Mouse (Mus musculus): Measurements from ENCODE around the gene Mavs. TPM values are rescaled to one million over a fixed set of nuclear protein-coding genes. Genes with fewer than 3 reads are reported as not detected.

The Mavs gene
- 29.1 and 32.0 TPM in 2 replicates for polyA plus RNA-seq (2015; fragmentation: Nextera tagmentation; extraction: Ambion mirVana)

- 14% methylated on average over 29 of the region's 29 CpGs for WGBS (ENCODE audit: insufficient replicate concordance)
- no peaks in the 10 kb centered on the region for H3K27me3 ChIP-seq (ENCODE audit: control insufficient read depth, insufficient read depth, low read depth, low read length)
- peak within 1 kb of the TSS; percentile 83 for H3K27ac ChIP-seq (ENCODE audit: low read length)
- ATAC-seq (ENCODE audit: low read depth), result peak; percentile 99
- no peaks in the 10 kb centered on the region for H3K9me3 ChIP-seq (replicated peaks; ENCODE audit: control insufficient read depth, low read length)
- H3K36me3 ChIP-seq (ENCODE audit: control insufficient read depth, insufficient read depth), result no peaks in the 10 kb centered on the region
- H3K9ac ChIP-seq (ENCODE audit: low read depth, low read length), result peak within 1 kb of the TSS; percentile 77
- peaks cover 37% of the 10 kb centered on the region for H3K4me1 ChIP-seq (ENCODE audit: control insufficient read depth, low read depth, low read length)
- peak within 1 kb of the TSS; percentile 68 for H3K4me3 ChIP-seq (ENCODE audit: low read depth, low read length)
- H3K4me2 ChIP-seq (ENCODE audit: low read depth, low read length), result peak within 1 kb of the TSS; percentile 87
Observed at GRCm38 (mm10) chr2:131233307-131234126, at the start of gene Mavs. Gene Mavs, plus strand, starts transcription at chr2:131234063.

GRCm38 (mm10) chr2:131186343-131186742, 47.5 kb upstream of the Mavs start:
- H3K9ac ChIP-seq (ENCODE audit: low read depth, low read length), result peak overlapping the region; percentile 97

GRCm38 (mm10) chr2:131186771-131187601, 46.9 kb upstream of the Mavs start, which contains the start of the genes Cdc25b and Spef1:
Gene Cdc25b, plus strand, starts transcription at chr2:131186949.
Gene Spef1, minus strand, starts transcription at chr2:131187282.
- H3K27ac ChIP-seq (ENCODE audit: low read length), result peak within 1 kb of the TSS; percentile 97
- H3K4me2 ChIP-seq (ENCODE audit: low read depth, low read length), result peak within 1 kb of the TSS; percentile 71
- no peaks in the 10 kb centered on the region for H3K27me3 ChIP-seq (ENCODE audit: control insufficient read depth, insufficient read depth, low read depth, low read length)
- H3K4me3 ChIP-seq (ENCODE audit: low read depth, low read length), result peak within 1 kb of the TSS; percentile 94
- H3K36me3 ChIP-seq (ENCODE audit: control insufficient read depth, insufficient read depth), result peaks cover 26% of the 10 kb centered on the region
- H3K4me1 ChIP-seq (ENCODE audit: control insufficient read depth, low read depth, low read length), result peaks cover 36% of the 10 kb centered on the region
- peak; percentile 87 for ATAC-seq (ENCODE audit: low read depth)
- peak within 1 kb of the TSS; percentile 97 for H3K9ac ChIP-seq (ENCODE audit: low read depth, low read length)
- no peaks in the 10 kb centered on the region for H3K9me3 ChIP-seq (replicated peaks; ENCODE audit: control insufficient read depth, low read length)
- under 1% methylated on average over 43 of the region's 43 CpGs for WGBS (ENCODE audit: insufficient replicate concordance)

More at GRCm38 (mm10) chr2:131186343-131186742, 47.5 kb upstream of the Mavs start:
- Histone ChIP-seq H3K9me3 (replicated peaks; ENCODE audit: control insufficient read depth, low read length) (no peaks in the 10 kb centered on the region), H3K4me2 (ENCODE audit: low read depth, low read length) (peak overlapping the region; percentile 71), H3K4me3 (ENCODE audit: low read depth, low read length) (peak overlapping the region; percentile 94), H3K27ac (ENCODE audit: low read length) (peak overlapping the region; percentile 97), H3K36me3 (ENCODE audit: control insufficient read depth, insufficient read depth) (peaks cover 19% of the 10 kb centered on the region), H3K27me3 (ENCODE audit: control insufficient read depth, insufficient read depth, low read depth, low read length) (no peaks in the 10 kb centered on the region), H3K4me1 (ENCODE audit: control insufficient read depth, low read depth, low read length) (peaks cover 36% of the 10 kb centered on the region)
- ATAC-seq (ENCODE audit: low read depth), result peak; percentile 22
- 3% methylated on average over 14 of the region's 14 CpGs for WGBS (ENCODE audit: insufficient replicate concordance)

GRCm38 (mm10) chr2:131187602-131187922, 46.3 kb upstream of the Mavs start:
- ATAC-seq (ENCODE audit: low read depth), result no peak
- Histone ChIP-seq H3K27me3 (ENCODE audit: control insufficient read depth, insufficient read depth, low read depth, low read length) (no peaks in the 10 kb centered on the region), H3K4me1 (ENCODE audit: control insufficient read depth, low read depth, low read length) (peaks cover 36% of the 10 kb centered on the region), H3K4me3 (ENCODE audit: low read depth, low read length) (peak overlapping the region; percentile 94), H3K27ac (ENCODE audit: low read length) (peak overlapping the region; percentile 97), H3K4me2 (ENCODE audit: low read depth, low read length) (peak overlapping the region; percentile 71), H3K9ac (ENCODE audit: low read depth, low read length) (peak overlapping the region; percentile 97), H3K36me3 (ENCODE audit: control insufficient read depth, insufficient read depth) (peaks cover 32% of the 10 kb centered on the region), H3K9me3 (replicated peaks; ENCODE audit: control insufficient read depth, low read length) (no peaks in the 10 kb centered on the region)
- WGBS (ENCODE audit: insufficient replicate concordance), result 30% methylated on average over 3 of the region's 3 CpGs

- Histone ChIP-seq H3K9ac (ENCODE audit: low read depth, low read length) (peak overlapping the region; percentile 97), H3K4me2 (ENCODE audit: low read depth, low read length) (peak overlapping the region; percentile 71), H3K36me3 (ENCODE audit: control insufficient read depth, insufficient read depth) (peaks cover 39% of the 10 kb centered on the region), H3K4me1 (ENCODE audit: control insufficient read depth, low read depth, low read length) (peaks cover 36% of the 10 kb centered on the region), H3K27me3 (ENCODE audit: control insufficient read depth, insufficient read depth, low read depth, low read length) (no peaks in the 10 kb centered on the region), H3K27ac (ENCODE audit: low read length) (peak overlapping the region; percentile 97), H3K9me3 (replicated peaks; ENCODE audit: control insufficient read depth, low read length) (no peaks in the 10 kb centered on the region), H3K4me3 (ENCODE audit: low read depth, low read length) (peak overlapping the region; percentile 94)
- 0 out of 2 replicates have a peak, but pooled peaks have one; percentile 11 for ATAC-seq (ENCODE audit: low read depth)
- 67% methylated on average over 5 of the region's 5 CpGs for WGBS (ENCODE audit: insufficient replicate concordance)
Observed at GRCm38 (mm10) chr2:131188311-131188710, 45.6 kb upstream of the Mavs start.

GRCm38 (mm10) chr2:131189521-131190309, 44.1 kb upstream of the Mavs start:
- peak overlapping the region; percentile 71 for H3K4me2 ChIP-seq (ENCODE audit: low read depth, low read length)
- peak overlapping the region; percentile 94 for H3K4me3 ChIP-seq (ENCODE audit: low read depth, low read length)
- H3K27me3 ChIP-seq (ENCODE audit: control insufficient read depth, insufficient read depth, low read depth, low read length), result no peaks in the 10 kb centered on the region
- H3K4me1 ChIP-seq (ENCODE audit: control insufficient read depth, low read depth, low read length), result peaks cover 36% of the 10 kb centered on the region
- peaks cover 53% of the 10 kb centered on the region for H3K36me3 ChIP-seq (ENCODE audit: control insufficient read depth, insufficient read depth)
- no peaks in the 10 kb centered on the region for H3K9me3 ChIP-seq (replicated peaks; ENCODE audit: control insufficient read depth, low read length)
- ATAC-seq (ENCODE audit: low read depth), result peak; percentile 57
- H3K27ac ChIP-seq (ENCODE audit: low read length), result peak overlapping the region; percentile 97
- 22% methylated on average over 5 of the region's 5 CpGs for WGBS (ENCODE audit: insufficient replicate concordance)
- H3K9ac ChIP-seq (ENCODE audit: low read depth, low read length), result peak overlapping the region; percentile 65

GRCm38 (mm10) chr2:131190344-131191004, 43.4 kb upstream of the Mavs start:
- Histone ChIP-seq H3K9ac (ENCODE audit: low read depth, low read length) (peak overlapping the region; percentile 65), H3K4me1 (ENCODE audit: control insufficient read depth, low read depth, low read length) (peaks cover 36% of the 10 kb centered on the region), H3K27me3 (ENCODE audit: control insufficient read depth, insufficient read depth, low read depth, low read length) (no peaks in the 10 kb centered on the region), H3K9me3 (replicated peaks; ENCODE audit: control insufficient read depth, low read length) (no peaks in the 10 kb centered on the region), H3K4me3 (ENCODE audit: low read depth, low read length) (peak overlapping the region; percentile 94), H3K4me2 (ENCODE audit: low read depth, low read length) (peak overlapping the region; percentile 71), H3K36me3 (ENCODE audit: control insufficient read depth, insufficient read depth) (peaks cover 61% of the 10 kb centered on the region), H3K27ac (ENCODE audit: low read length) (peak overlapping the region; percentile 97)
- whole genome bisulfite sequencing (ENCODE audit: insufficient replicate concordance), result 73% methylated on average over 10 of the region's 10 CpGs
- ATAC-seq (ENCODE audit: low read depth), result no peak

GRCm38 (mm10) chr2:131191005-131191390, 42.9 kb upstream of the Mavs start:
- peak overlapping the region; percentile 71 for H3K4me2 ChIP-seq (ENCODE audit: low read depth, low read length)
- WGBS (ENCODE audit: insufficient replicate concordance), result 67% methylated on average over 7 of the region's 7 CpGs
- no peak overlapping the region for H3K9ac ChIP-seq (ENCODE audit: low read depth, low read length)
- no peaks in the 10 kb centered on the region for H3K9me3 ChIP-seq (replicated peaks; ENCODE audit: control insufficient read depth, low read length)
- H3K36me3 ChIP-seq (ENCODE audit: control insufficient read depth, insufficient read depth), result peaks cover 66% of the 10 kb centered on the region
- no peak for ATAC-seq (ENCODE audit: low read depth)
- peak overlapping the region; percentile 97; the same call in 1 of the 2 replicates for H3K27ac ChIP-seq (ENCODE audit: low read length)
- no peaks in the 10 kb centered on the region for H3K27me3 ChIP-seq (ENCODE audit: control insufficient read depth, insufficient read depth, low read depth, low read length)
- H3K4me3 ChIP-seq (ENCODE audit: low read depth, low read length), result no peak overlapping the region; the same call in 1 of the 2 replicates
- H3K4me1 ChIP-seq (ENCODE audit: control insufficient read depth, low read depth, low read length), result peaks cover 32% of the 10 kb centered on the region

Data from liver, embryonic 16.5 days (tissue).